Mouse (Mus musculus) hematopoietic stem cell, adult 5-6 weeks (primary cell): ENCODE measurements around the gene Csrnp3. TPM values are rescaled to one million over a fixed set of nuclear protein-coding genes. Genes with fewer than 3 reads are reported as not detected.

Experiments
- ATAC-seq, 2 experiments: fragments of 125-278 bp in 1 of 2; replicated peaks in 1 of 2; 2 replicates each; pipeline ENCODE4 v1.8.0; 2016 to 2017; ENCODE audit warnings: inconsistent platforms in 2 of 2, mild to moderate bottlenecking in 2 of 2, moderate number of reproducible peaks in 2 of 2, low read depth in 1 of 2, moderate TSS enrichment in 1 of 2; ENCODE audit not compliant: low FRiP score in 2 of 2, poor library complexity in 2 of 2, severe bottlenecking in 2 of 2, insufficient read depth in 1 of 2, low TSS enrichment in 1 of 2
- total RNA-seq: library from RNA; stranded (forward); fragments of 172-1452, 232-1000 nt; gene quantifications from 2 replicates; pipeline ENCODE4 v1.2.3, GENCODE M21; 2017

The Csrnp3 gene
- total RNA-seq, 1 experiment from 2014 or later, result 0.89 TPM

DNA sequence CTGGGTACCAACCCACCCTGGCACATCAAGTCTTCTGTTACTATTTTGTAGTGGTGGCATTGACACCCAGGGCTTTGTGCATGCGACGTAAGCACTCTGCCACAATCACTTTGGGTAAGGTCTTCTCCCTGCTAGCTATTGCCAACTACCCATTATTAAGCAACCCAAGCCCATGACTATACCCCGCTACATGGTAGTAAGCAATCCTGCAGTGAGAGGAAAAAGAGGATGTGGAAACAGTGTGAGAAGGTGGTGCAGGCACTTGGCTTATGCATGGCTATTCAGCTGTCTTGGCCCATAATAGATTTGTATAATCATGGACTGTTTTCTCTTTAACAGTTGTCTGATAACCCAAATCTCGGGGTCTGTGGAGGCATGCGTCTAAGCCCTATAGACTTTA, 11.2 kb downstream of the Csrnp3 start:
- no peak for ATAC-seq

DNA sequence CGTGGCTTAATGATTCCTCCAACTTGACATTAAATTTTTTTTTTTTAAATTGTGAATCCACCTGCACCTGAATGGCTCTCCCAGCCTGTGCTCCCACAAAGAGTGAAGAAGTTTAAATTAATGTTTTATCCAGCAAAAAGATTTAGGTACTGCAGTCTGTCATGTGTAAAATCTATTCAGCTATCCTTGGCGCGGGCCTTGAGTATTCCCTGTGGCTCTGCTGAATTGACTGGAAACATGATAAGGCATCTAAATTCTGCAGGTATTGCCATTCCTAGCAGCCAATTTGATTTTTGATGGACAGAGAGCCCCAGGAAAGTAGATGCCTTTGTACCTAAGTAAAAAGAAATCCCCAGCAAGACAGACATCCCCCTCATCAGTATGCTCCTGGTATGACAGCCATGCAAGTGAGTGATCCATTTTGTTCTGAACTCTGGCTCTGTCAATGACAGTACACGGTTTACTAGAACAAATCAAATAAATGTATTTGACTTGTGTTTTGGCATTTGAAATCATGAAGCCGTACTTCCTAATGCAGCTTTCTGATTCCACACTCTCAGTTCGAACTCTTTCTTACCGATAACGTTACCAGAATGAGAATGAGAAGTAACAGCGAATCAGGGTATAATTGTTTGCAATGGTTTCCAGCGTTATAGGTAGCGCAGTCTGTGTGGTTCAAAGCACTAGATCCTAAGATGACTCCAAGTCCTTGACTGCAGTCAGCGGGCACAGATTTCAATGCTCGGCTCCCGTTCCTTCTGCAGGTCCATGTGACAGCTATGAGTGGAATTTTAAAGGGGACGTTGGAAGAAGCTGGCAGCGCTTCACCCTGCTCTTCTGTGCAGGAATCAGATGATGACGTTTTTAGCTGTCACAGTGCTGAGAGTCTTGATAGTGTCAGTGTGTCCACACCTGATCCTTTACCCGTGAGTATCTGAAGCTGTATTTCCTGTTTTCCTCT, 14.5 kb downstream of the Csrnp3 start:
- no peak for ATAC-seq

DNA sequence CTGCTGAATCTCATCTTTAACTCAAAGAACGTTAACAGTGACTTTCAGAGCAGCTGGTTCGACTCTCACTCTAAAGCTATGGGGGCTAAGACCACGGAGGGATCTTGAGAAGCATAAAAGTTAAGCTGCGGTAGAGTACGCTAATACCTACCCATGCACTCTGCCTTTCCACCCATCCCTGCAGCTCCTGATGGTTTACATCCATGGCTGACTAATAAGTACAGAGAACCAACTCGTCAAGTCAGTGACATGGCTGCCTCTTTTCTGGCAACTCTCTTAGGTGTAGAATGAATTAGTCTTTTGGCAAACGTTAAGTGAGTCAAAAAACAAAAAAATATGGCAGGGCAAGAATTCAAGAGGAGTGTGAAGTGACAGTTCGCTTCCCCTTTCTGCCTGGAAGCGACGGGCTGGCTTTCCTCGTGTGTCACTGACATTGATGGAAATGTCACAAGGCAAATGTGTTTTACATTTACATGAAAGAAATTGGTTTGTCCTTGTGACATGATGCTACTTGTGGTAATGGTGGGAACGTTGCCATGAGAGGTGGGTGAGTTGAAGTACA, 19.3 kb downstream of the Csrnp3 start:
- no peak for ATAC-seq

DNA sequence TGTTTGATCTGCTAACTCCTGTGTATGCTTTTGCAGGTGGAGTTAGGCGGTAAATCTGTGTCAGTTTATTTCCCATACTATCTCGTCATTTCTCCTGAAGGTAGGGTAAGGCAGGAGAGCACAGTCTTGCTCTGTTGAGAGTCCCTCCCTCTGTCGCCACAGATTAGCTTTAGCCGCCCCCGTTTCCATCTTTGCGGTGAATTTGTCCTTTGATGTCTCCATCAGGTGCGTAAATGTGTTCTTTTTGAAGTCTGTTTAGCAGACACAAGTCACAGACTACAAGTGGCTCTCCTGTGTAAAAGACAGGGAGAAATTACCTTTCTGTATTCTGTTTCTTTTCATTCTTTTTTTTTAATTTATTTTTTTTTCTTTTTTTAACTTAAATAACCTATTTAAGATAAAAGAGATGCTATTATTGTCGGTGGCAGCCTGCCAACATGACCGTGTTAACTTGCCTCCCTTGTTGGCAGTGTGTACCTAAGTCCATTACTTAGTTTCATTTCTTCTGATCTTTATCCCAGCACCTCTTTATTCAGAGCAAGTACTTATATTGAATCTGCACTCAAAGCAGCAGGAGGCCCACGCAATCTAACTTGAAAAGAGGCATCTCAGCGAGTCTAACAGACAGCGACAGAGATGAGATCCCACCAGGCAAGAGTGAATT, 25.5 kb downstream of the Csrnp3 start:
- no peak for ATAC-seq

DNA sequence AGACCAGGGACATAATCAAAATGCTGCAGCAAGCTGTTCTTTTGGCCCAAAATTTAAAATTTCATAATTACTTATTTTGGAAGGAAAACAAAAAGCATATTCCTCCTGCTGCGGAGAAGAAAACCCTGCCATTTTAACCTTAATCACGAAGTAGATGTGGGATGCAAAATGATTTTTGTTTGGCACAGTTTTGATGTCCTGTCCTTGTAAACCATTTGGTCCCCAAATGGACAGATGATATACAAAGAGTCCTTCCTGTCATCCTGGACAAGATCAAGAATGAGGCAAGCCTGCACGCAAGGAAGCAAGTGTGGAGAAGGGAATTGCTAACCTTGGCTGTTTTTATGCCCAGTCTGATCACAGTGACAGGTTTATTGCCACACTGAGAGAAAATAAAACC, 46.0 kb downstream of the Csrnp3 start:
- no peak for ATAC-seq

DNA sequence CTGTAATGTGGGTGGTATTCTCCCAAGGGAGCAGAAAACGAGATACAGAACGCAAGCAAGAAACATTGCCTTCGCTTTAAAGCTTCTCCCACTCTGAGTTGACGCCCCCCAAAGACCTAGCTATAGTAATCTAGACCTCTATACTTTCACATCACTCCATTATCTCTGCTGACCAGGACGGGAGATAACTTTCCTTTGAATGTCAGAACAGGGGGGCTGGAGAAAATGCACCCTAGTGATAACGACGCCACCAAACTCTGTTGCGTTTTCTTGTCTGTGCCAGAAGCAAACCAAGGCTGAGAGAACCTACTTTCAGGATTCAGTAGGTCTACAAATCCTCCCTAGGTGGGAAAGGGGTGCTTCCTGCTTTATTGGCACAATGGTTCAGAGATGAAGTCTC, 47.7 kb downstream of the Csrnp3 start:
- no peak for ATAC-seq

DNA sequence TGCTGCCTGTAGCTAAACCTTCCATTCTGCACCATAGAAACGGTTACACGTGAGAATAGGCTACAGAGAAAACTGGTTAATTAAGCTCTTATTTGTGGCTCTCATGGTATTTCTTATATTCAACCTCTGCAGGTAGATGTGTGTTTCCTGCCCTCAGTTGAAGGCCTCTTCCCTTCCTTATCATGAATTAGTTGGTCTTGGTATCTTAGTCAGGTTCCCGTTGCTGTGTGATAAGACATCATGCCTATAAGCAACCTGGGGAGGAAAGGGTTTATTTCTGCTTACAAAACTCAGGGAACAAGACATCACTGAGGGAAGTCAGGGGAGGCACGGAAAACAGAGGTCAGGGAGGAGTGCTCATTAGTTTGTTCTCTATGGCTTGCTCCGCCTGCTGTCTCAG, 48.7 kb downstream of the Csrnp3 start:
- ATAC-seq, result no peak

DNA sequence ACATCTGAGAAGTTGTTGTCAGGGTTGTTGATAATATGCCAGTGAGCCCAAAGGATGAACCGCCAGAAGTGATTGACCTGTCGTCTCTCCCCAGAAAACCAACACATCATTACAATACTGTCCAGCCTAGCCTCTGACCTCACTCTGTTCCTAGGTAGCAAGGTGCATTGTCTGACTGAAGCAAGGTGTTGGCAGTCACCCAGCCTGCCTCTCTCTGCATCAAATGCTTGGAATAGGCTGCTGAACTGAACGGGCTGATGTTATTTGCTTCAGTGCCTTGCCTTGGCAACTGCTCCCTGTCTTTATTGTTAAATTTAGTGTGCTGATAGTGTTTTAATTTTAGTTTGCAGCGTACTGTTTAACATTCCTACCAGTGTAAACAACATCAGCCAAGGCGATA, 51.0 kb downstream of the Csrnp3 start:
- no peak for ATAC-seq

DNA sequence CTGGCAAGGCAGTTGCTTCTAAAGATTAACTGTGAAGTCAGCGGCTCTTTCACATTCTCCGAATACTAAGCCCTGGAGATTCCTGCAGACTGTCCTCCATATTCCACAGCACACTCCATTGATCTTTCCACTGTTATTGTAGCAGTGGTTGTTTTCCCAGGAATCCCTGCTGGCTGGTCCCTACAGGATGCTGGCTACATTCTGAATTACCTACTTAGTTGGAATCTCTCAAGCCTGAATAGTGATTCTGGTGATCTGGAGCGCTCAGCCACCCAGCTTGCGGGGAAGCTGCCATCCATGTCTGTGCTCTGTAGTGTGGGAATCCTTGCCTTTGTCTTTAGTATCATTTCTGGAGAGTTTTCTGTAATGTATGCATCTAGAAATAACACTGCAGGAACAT, 51.5 kb downstream of the Csrnp3 start:
- ATAC-seq, result no peak

DNA sequence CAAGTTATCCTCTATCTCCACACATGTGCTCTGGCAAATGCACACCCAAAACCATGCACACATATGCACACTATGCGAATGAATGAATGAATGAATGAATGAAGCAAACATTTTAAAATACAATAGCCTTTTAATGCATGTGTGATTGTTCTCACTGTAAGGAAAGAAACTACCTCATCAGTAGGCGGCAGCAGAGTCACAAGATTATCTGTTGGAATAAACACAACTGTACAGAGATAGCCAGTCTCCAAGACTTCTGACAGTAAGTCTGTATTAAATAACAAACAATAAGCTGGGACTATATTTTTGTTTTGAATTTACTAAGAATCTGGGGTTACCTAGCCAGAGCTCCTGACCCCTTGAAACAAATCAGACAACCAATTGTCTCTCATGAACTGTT, 53.9 kb downstream of the Csrnp3 start:
- ATAC-seq, result no peak

DNA sequence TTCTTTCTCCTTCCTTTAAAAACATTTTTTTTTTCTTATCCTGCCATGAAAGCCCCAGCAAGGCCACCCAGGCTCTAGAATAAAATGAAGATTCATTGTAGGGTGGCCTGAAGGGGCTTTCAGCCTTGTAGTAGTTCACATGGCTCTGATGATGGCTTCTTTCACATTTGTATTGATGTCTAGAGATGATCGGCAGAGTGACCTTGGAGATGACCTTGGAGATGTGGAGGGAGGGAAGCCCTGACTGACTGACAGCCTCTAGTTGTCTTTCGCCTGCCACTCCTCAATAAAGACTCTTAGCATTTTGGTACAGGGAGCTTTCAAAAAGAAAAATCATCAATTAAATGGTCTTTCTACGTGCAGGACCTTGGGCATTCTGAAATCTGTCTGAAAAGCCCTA, 63.0 kb downstream of the Csrnp3 start:
- no peak for ATAC-seq

DNA sequence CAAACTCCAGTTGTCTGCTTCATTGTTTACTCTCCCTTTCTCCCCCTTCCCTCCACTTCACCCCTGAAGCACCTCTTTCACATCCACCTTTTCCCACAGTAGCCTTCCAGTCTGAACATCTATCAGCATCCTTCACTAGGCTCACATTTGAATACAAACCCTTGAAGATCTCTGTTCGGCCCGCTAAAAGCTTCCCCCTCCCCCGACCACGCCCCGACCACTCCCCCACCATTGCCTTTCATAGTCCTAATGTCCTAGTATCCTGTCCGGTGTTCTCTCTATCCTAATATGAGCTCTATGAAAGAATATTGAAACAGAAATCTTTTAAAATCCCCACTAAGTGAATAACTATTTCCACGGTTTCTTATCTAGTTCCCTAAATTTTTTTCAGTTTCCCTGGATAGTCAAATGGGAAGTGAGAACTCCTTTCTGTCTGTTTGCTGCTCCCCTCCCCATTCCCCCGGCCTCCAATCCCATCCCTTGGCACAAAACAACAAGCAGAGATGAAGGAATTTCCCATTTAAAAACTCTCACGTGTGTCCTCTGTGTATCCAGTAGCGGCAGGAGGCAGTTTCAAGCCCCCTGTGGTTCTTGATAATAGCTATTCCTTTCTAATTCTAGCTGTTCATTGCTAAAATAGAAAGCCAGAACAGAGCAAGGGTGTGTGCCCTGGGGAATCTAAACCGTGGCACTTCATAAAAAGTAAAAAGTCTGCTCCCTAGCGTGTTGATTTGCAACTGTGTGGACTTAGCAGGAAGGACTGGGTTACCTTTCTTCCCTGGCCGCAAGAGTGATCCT, 64.4 kb downstream of the Csrnp3 start:
- ATAC-seq, result no peak

DNA sequence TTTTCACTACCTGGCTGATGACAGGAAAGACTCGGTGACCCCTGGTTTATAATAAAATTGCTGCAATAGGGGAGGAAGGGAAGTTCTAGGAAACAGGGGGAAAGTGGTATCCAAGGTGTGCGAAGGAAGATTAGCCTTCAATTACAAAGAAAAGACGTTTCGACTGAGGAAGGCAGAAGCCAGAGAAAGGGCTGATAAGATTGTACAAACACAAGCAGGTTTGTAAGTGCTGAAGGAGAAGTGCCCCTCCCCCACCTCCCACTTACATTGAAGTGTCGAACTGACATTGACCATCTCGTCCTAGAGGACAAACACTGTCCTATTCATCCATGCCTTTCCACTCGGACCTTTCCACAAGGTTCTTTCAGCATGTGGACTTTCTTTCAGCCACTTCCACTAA, 70.4 kb downstream of the Csrnp3 start:
- ATAC-seq, result no peak

DNA sequence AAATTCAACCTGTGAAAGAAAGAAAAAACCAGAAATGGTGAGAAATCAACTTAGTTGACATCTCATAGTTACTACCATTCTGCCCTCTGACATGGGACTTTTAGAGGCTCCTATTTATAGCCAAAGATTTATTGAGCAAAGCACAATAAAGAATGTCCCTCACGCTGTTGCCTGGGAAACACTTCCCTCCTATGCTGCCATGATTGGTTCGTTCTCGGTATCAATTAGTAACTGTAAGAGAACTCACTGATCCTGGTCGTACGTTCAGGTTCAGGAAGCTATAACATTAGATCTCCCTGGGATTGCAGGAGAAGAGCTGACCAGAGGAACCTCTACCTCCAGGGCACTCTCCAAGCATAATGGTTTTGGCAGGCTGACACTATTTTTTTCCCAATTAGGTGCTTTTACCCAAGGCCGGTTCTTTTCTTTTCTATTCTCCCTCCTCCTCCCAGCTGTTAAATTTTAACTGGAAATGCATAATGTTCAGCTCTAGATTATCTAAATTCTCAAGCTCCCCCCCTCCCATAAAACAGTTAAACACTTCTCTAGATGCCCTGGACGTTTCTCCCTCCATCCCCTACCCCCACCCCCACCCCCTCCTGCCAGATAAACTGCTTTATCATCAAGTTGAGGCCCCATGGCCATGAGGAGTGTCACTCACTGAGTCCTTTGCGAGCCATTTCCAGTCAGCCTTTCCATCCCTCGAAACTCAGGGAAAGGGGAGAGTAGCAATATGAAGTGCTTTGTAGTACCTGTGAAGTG, 75.3 kb downstream of the Csrnp3 start:
- no peak for ATAC-seq

DNA sequence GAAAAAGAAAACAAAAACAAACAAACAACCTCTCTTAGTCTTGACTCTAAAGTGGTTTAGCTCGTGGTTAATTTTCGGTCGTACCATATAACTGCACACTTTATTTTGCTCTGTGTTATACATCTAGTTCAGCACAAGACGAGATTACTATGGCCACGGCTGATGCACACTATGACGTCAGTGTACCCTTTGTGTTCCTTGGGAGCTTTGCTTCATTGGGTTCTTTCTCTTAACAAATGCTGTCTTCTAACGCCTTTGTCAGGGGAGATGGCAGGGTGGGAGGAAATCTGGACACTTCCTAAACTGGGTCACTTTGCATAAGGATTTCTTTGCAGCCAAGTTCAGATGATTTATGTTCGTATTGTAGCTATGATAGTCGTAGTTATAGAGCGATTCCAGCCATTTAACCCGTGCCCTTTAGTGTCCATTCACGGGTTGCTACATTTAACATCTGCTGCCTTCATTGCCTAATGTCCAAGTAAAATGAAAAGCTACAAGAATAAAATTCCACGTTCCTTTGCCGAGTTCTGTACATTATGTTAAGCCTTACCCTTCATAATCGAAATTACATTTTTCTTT, 79.9 kb downstream of the Csrnp3 start:
- no peak for ATAC-seq

DNA sequence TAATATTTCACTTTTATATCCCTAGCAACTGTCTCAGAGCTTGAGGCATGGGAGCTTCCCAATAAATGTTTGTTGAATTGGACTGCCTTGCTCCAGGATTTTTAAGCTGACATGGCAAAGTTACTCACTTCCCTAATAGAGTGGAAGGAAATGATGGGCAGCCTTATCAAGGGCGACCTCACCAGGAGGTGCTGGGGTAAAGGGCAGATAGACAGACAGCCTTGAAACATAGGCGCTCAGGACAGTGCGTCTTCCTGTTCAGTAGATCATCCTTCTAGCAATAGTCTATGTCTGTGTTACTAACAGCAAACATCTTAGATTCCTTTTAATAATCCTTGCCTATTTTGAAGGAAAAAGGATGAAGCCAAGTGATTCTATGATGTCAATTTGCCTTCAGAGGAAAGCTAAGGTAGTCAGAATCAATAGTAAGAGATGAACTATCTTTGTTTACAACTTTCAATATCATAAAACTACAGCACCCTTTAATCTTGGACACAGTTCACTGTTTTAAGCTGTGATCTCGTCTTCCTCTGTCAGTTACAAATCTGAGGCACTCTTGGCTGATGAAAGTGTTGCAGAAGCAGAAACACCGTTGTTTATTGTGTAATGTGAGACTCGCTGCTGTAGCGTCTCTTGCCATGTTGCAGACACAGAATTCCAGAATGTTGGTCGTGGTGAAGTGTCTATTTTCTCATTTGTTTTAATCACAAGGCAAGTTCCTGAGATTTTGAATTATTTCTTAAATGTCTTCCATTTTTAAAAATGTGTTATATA, 81.6 kb downstream of the Csrnp3 start:
- ATAC-seq, result no peak
